Mouse (Mus musculus) forebrain, embryonic 14.5 days (tissue): ENCODE measurements at regions not wholly inside any gene's neighbourhood (a gene's known extent, or its start where the extent isn't known, plus 50 kb on each side); places are given as distances from the start of the nearest gene placed in this dataset.

ENCODE experiments used
- ATAC-seq: fragments of 200-750 bp; cut with Nextera tagmentation; 2 replicates; pipeline ENCODE4 v1.8.0; 2017; ENCODE audit warnings: mild to moderate bottlenecking, moderate library complexity
- DNase-seq: peaks from one replicate; pipeline ENCODE4 v3.0.0-alpha.2; 2015; ENCODE audit warnings: low spot score
- H3K27ac ChIP-seq: fragments of 300-500 bp; sonication (generic); 2 replicates; pipeline ENCODE4 v1.5.1; 2014; ENCODE audit warnings: low read depth, mild to moderate bottlenecking, control low read depth, low read length, moderate library complexity
- H3K27me3 ChIP-seq: fragments of 300-500 bp; sonication (generic); replicated peaks from 2 replicates; pipeline ENCODE4 v1.6.1; 2014; ENCODE audit warnings: low read length, control low read depth, mixed read lengths; ENCODE audit not compliant: control insufficient read depth, insufficient read depth
- H3K36me3 ChIP-seq: fragments of 300-500 bp; sonication (generic); 2 replicates; pipeline ENCODE4 v1.6.1; 2014; ENCODE audit warnings: low read length, control low read depth; ENCODE audit not compliant: control insufficient read depth, insufficient read depth
- H3K4me1 ChIP-seq: fragments of 300-500 bp; sonication (generic); 2 replicates; pipeline ENCODE4 v1.6.1; 2014; ENCODE audit warnings: antibody characterized with exemption, low read length, control low read depth; ENCODE audit not compliant: control insufficient read depth, insufficient read depth
- H3K4me2 ChIP-seq: fragments of 300-500 bp; sonication (generic); 2 replicates; pipeline ENCODE4 v1.6.1; 2014; ENCODE audit warnings: mild to moderate bottlenecking, control low read depth, low read length
- H3K4me3 ChIP-seq: fragments of 300-500 bp; sonication (generic); 2 replicates; pipeline ENCODE4 v1.5.1; 2014; ENCODE audit warnings: low read depth, low read length, control low read depth
- H3K9ac ChIP-seq: fragments of 300-500 bp; sonication (generic); 2 replicates; pipeline ENCODE4 v1.6.1; 2014; ENCODE audit warnings: mild to moderate bottlenecking, low read length, control low read depth, moderate library complexity
- H3K9me3 ChIP-seq: fragments of 300-500 bp; sonication (generic); replicated peaks from 2 replicates; pipeline ENCODE4 v1.6.1; 2016; ENCODE audit warnings: low read length, control low read depth, mixed read lengths; ENCODE audit not compliant: control insufficient read depth
- WGBS: fragments of 180-500 bp; shearing (Covaris S2); extraction: QIAGEN DNeasy Blood & Tissue Kit; methylation state at CpG from one replicate; pipeline ENCODE4 v1.1.7; 2014; 5-methylcytosine and 5-hydroxymethylcytosine counted together

- no peak overlapping the region for H3K4me2 ChIP-seq
- H3K27me3 ChIP-seq, result no peaks in the 10 kb centered on the region
- ATAC-seq (no peak), DNase-seq (peak; percentile 44)
- H3K9ac ChIP-seq, result no peak overlapping the region
- 53% methylated on average over 18 of the region's 18 CpGs for WGBS
- no peaks in the 10 kb centered on the region for H3K36me3 ChIP-seq
- no peak overlapping the region for H3K27ac ChIP-seq
- peaks cover 6% of the 10 kb centered on the region; the same call in 1 of the 2 replicates for H3K4me1 ChIP-seq
- H3K9me3 ChIP-seq, result no peaks in the 10 kb centered on the region
- H3K4me3 ChIP-seq, result no peak overlapping the region
Measured at GRCm38 (mm10) chr5:105974576-105975177, 98.3 kb downstream of the Zfp326 start.
